Mouse (Mus musculus) heart, embryonic 16.5 days (tissue): ENCODE measurements around the gene Gm5148. TPM values are rescaled to one million over a fixed set of nuclear protein-coding genes. Genes with fewer than 3 reads are reported as not detected.

Experiments used
- ATAC-seq: fragments of 200-750 bp; cut with Nextera tagmentation; replicated peaks from 2 replicates; pipeline ENCODE4 v1.8.0; 2017; ENCODE audit warnings: moderate number of reproducible peaks; ENCODE audit not compliant: insufficient read depth, low FRiP score; ENCODE audit errors: extremely low read depth
- H3K27ac ChIP-seq: fragments of 300-500 bp; sonication (generic); 2 replicates; pipeline ENCODE4 v1.5.1; 2014; ENCODE audit warnings: mild to moderate bottlenecking, low read length, control low read depth, moderate library complexity
- H3K27me3 ChIP-seq: fragments of 300-500 bp; sonication (generic); 2 replicates; pipeline ENCODE4 v1.6.1; 2014; ENCODE audit warnings: low read length, mixed read lengths; ENCODE audit not compliant: control insufficient read depth, insufficient read depth
- H3K36me3 ChIP-seq: fragments of 300-500 bp; sonication (generic); 2 replicates; pipeline ENCODE4 v1.6.1; 2014; ENCODE audit not compliant: control insufficient read depth, insufficient read depth
- H3K4me1 ChIP-seq: fragments of 300-500 bp; sonication (generic); 2 replicates; pipeline ENCODE4 v1.6.1; 2014; ENCODE audit warnings: low read length, mixed read lengths; ENCODE audit not compliant: control insufficient read depth, insufficient read depth
- H3K4me2 ChIP-seq: fragments of 300-500 bp; sonication (generic); 2 replicates; pipeline ENCODE4 v1.6.1; 2014; ENCODE audit warnings: low read depth, mild to moderate bottlenecking, control low read depth, low read length
- H3K4me3 ChIP-seq: fragments of 300-500 bp; sonication (generic); 2 replicates; pipeline ENCODE4 v1.5.1; 2014; ENCODE audit warnings: mild to moderate bottlenecking, control low read depth, low read length
- H3K9ac ChIP-seq: fragments of 300-500 bp; sonication (generic); 2 replicates; pipeline ENCODE4 v1.6.1; 2014; ENCODE audit warnings: low read length, control low read depth
- H3K9me3 ChIP-seq: fragments of 300-500 bp; sonication (generic); replicated peaks from 2 replicates; pipeline ENCODE4 v1.6.1; 2016; ENCODE audit warnings: low read length; ENCODE audit not compliant: control insufficient read depth
- WGBS: fragments of 180-500 bp; shearing (Covaris S2); extraction: QIAGEN DNeasy Blood & Tissue Kit; methylation state at CpG from one replicate; pipeline ENCODE4 v1.1.7; 2014; 5-methylcytosine and 5-hydroxymethylcytosine counted together
- polyA plus RNA-seq: library from polyadenylated mRNA; unstranded; fragments of >200 nt; fragmentation: Nextera tagmentation; extraction: Ambion mirVana; gene quantifications from 2 replicates; pipeline ENCODE4 v1.2.1, GENCODE M21; 2015

The Gm5148 gene
- polyA plus RNA-seq, 1 experiment from 2014 or later = 4.0 TPM

- Histone ChIP-seq H3K9me3 (no peaks in the 10 kb centered on the region), H3K36me3 (no peaks in the 10 kb centered on the region), H3K4me2 (peak overlapping the region; percentile 65), H3K4me1 (peaks cover 10% of the 10 kb centered on the region), H3K4me3 (peak overlapping the region; percentile 52), H3K27ac (no peak overlapping the region), H3K27me3 (peaks cover 3% of the 10 kb centered on the region; the same call in 1 of the 2 replicates), H3K9ac (peak overlapping the region; percentile 55)
- WGBS = 14% methylated on average over 28 of the region's 28 CpGs
- ATAC-seq = 0 out of 2 replicates have a peak, but pooled peaks have one; percentile 32
Observed at GRCm38 (mm10) chr3:37687158-37687980, 36.9 kb downstream of the Gm5148 start.

- no peaks in the 10 kb centered on the region for H3K9me3 ChIP-seq
Observed at GRCm38 (mm10) chr3:37686751-37687150, 37.5 kb downstream of the Gm5148 start.

GRCm38 (mm10) chr3:37686219-37686618 is 38.1 kb downstream of the Gm5148 start:
- ATAC-seq = no peak
- Histone ChIP-seq H3K9me3 (no peaks in the 10 kb centered on the region), H3K4me3 (no peak overlapping the region), H3K4me2 (0 out of 2 replicates have a peak overlapping the region, but pooled peaks have one; percentile 65), H3K36me3 (no peaks in the 10 kb centered on the region), H3K9ac (no peak overlapping the region), H3K27ac (no peak overlapping the region), H3K27me3 (peaks cover 3% of the 10 kb centered on the region; the same call in 1 of the 2 replicates), H3K4me1 (peaks cover 10% of the 10 kb centered on the region)
- WGBS = 43% methylated on average over 7 of the region's 7 CpGs

More at GRCm38 (mm10) chr3:37686751-37687150, 37.5 kb downstream of the Gm5148 start:
- Histone ChIP-seq H3K36me3 (no peaks in the 10 kb centered on the region), H3K9ac (peak overlapping the region; percentile 55), H3K27ac (no peak overlapping the region), H3K27me3 (peaks cover 3% of the 10 kb centered on the region; the same call in 1 of the 2 replicates), H3K4me2 (peak overlapping the region; percentile 65), H3K4me3 (peak overlapping the region; percentile 52), H3K4me1 (peaks cover 10% of the 10 kb centered on the region)
- 24% methylated on average over 6 of the region's 6 CpGs for WGBS
- ATAC-seq = no peak

- 76% methylated on average over 8 of the region's 8 CpGs for WGBS
- no peak overlapping the region for H3K4me3 ChIP-seq
- no peaks in the 10 kb centered on the region for H3K36me3 ChIP-seq
- H3K9me3 ChIP-seq = no peaks in the 10 kb centered on the region
- H3K9ac ChIP-seq = no peak overlapping the region
- peaks cover 2% of the 10 kb centered on the region; the same call in 1 of the 2 replicates for H3K27me3 ChIP-seq
- ATAC-seq = no peak
- H3K4me1 ChIP-seq = peaks cover 15% of the 10 kb centered on the region
- no peak overlapping the region for H3K4me2 ChIP-seq
- H3K27ac ChIP-seq = no peak overlapping the region
Observed at GRCm38 (mm10) chr3:37676291-37676690, 48.0 kb downstream of the Gm5148 start.

GRCm38 (mm10) chr3:37675056-37675525 is 49.2 kb downstream of the Gm5148 start:
- no peak overlapping the region for H3K4me3 ChIP-seq
- H3K4me1 ChIP-seq = peaks cover 15% of the 10 kb centered on the region
- ATAC-seq = no peak
- H3K27me3 ChIP-seq = peaks cover 2% of the 10 kb centered on the region; the same call in 1 of the 2 replicates
- H3K9ac ChIP-seq = no peak overlapping the region
- WGBS = 60% methylated on average over 11 of the region's 11 CpGs
- H3K27ac ChIP-seq = no peak overlapping the region
- no peak overlapping the region for H3K4me2 ChIP-seq
- H3K9me3 ChIP-seq = peaks cover under 1% of the 10 kb centered on the region; the same call in 1 of the 2 replicates
- H3K36me3 ChIP-seq = no peaks in the 10 kb centered on the region

- H3K4me3 ChIP-seq = no peak overlapping the region
- H3K4me2 ChIP-seq = no peak overlapping the region
- H3K27me3 ChIP-seq = peaks cover 2% of the 10 kb centered on the region; the same call in 1 of the 2 replicates
- 0 out of 2 replicates have a peak, but pooled peaks cover 2% of the 10 kb centered on the region for H3K36me3 ChIP-seq
- WGBS = 62% methylated on average over 13 of the region's 13 CpGs
- ATAC-seq = no peak
- no peak overlapping the region for H3K27ac ChIP-seq
- peaks cover 15% of the 10 kb centered on the region for H3K4me1 ChIP-seq
- peaks cover 14% of the 10 kb centered on the region for H3K9me3 ChIP-seq
- no peak overlapping the region for H3K9ac ChIP-seq
Observed at GRCm38 (mm10) chr3:37673513-37674261, 50.6 kb downstream of the Gm5148 start.

DNA sequence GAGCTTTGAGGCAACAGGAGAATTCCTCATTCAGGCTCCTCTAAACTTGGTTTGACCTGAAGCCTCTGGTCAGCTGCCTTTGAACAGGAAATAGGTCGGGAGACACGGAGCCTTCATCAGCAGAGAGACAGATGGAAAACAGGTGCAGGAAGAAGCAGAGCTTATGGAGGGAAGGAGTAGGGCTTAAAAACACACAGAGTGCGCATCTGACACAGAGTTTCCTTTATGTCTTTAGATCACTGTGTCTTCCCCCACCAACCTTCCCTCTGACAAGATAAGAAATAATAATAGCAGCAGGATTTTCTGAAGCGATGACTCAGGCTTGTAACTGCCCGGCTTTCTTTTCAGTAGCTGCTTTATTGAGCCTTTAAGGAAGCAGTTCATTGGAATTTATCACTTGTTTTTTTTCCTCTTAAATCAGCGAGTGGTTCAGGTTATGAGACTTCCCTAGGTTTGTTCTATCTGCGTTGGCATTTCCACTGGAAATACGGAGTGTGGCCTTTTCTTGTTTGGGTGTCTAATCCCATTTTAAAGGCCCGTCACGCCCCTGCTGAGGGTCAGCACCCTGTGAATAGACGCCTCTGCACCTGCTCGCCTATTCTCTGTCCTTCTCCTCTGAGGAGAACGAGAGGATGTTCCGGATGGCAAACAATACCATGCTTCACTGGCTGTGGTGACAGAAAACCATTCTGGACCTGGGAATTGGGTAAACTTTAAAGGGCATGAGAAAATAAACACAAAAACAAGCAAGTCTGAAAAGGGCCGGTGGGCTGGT is 51.8 kb downstream of the Gm5148 start:
- peaks cover 15% of the 10 kb centered on the region for H3K4me1 ChIP-seq
- ATAC-seq = peak; percentile 32; the same call in 1 of the 2 replicates
- H3K27me3 ChIP-seq = peaks cover 2% of the 10 kb centered on the region; the same call in 1 of the 2 replicates
- H3K27ac ChIP-seq = no peak overlapping the region
- no peak overlapping the region for H3K4me3 ChIP-seq
- peak overlapping the region; percentile 42; the same call in 1 of the 2 replicates for H3K9ac ChIP-seq
- 44% methylated on average over 15 of the region's 15 CpGs for whole genome bisulfite sequencing
- 0 out of 2 replicates have a peak, but pooled peaks cover 2% of the 10 kb centered on the region for H3K36me3 ChIP-seq
- no peak overlapping the region for H3K4me2 ChIP-seq
- H3K9me3 ChIP-seq = peaks cover 19% of the 10 kb centered on the region

DNA sequence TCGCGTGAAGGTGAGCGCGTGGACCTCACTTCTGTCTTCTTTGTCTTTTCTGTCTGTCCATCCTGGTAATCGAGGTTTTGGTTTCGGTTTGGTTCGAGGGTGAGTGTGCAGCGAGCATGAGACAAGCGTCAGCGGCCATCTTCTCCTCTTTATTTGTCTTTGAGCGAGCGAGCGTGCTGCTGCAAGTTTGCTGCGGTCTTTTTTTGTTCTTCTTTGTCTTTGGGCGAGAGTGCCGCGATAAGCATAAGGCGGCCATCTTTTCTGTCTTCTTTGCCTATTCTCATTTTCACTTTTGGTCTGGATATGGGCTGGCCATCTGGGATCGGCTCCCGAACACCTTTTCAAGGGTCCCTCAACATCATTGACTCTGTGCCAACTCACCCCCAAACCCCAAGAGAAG is 55.2 kb downstream of the Gm5148 start:
- Histone ChIP-seq H3K27me3 (peaks cover 2% of the 10 kb centered on the region; the same call in 1 of the 2 replicates), H3K27ac (no peak overlapping the region), H3K4me1 (peaks cover 21% of the 10 kb centered on the region), H3K4me2 (no peak overlapping the region), H3K36me3 (0 out of 2 replicates have a peak, but pooled peaks cover 2% of the 10 kb centered on the region), H3K9me3 (peaks cover 19% of the 10 kb centered on the region), H3K9ac (no peak overlapping the region), H3K4me3 (no peak overlapping the region)
- WGBS = 96% methylated on average over 20 of the region's 20 CpGs
- no peak for ATAC-seq
